Mouse (Mus musculus) stomach, embryonic 16.5 days (tissue): ENCODE data around the gene Ddx23. TPM values are rescaled to one million over a fixed set of nuclear protein-coding genes. Genes with fewer than 3 reads are reported as not detected.

ENCODE experiments used
- ATAC-seq: fragments of 200-750 bp; cut with Nextera tagmentation; 2 replicates; pipeline ENCODE4 v1.8.0; 2017; ENCODE audit warnings: moderate number of reproducible peaks, moderate TSS enrichment; ENCODE audit not compliant: insufficient read depth, low FRiP score
- H3K27ac ChIP-seq: fragments of 300-500 bp; sonication (generic); 2 replicates; pipeline ENCODE4 v1.5.1; 2014; ENCODE audit warnings: low read length
- H3K27me3 ChIP-seq: fragments of 300-500 bp; sonication (generic); 2 replicates; pipeline ENCODE4 v1.6.1; 2014; ENCODE audit warnings: low read length, control low read depth, mixed read lengths; ENCODE audit not compliant: control insufficient read depth, insufficient read depth
- H3K36me3 ChIP-seq: fragments of 300-500 bp; sonication (generic); 2 replicates; pipeline ENCODE4 v1.6.1; 2014; ENCODE audit warnings: low read length; ENCODE audit not compliant: control insufficient read depth, insufficient read depth
- H3K4me1 ChIP-seq: fragments of 300-500 bp; sonication (generic); 2 replicates; pipeline ENCODE4 v1.6.1; 2014; ENCODE audit warnings: low read length, control low read depth, mixed read lengths; ENCODE audit not compliant: control insufficient read depth, insufficient read depth
- H3K4me2 ChIP-seq: fragments of 300-500 bp; sonication (generic); 2 replicates; pipeline ENCODE4 v1.6.1; 2014; ENCODE audit warnings: low read depth, low read length, mixed read lengths
- H3K4me3 ChIP-seq: fragments of 300-500 bp; sonication (generic); replicated peaks from 2 replicates; pipeline ENCODE4 v1.5.1; 2014; ENCODE audit warnings: mild to moderate bottlenecking, low read length
- H3K9ac ChIP-seq: fragments of 300-500 bp; sonication (generic); 2 replicates; pipeline ENCODE4 v1.6.1; 2014; ENCODE audit warnings: low read length
- H3K9me3 ChIP-seq: fragments of 300-500 bp; sonication (generic); replicated peaks from 2 replicates; pipeline ENCODE4 v1.6.1; 2016; ENCODE audit warnings: low read length, control low read depth; ENCODE audit not compliant: control insufficient read depth
- WGBS: fragments of 180-500 bp; shearing (Covaris S2); extraction: QIAGEN DNeasy Blood & Tissue Kit; methylation state at CpG from one replicate; pipeline ENCODE4 v1.1.7; 2014; 5-methylcytosine and 5-hydroxymethylcytosine counted together
- polyA plus RNA-seq: library from polyadenylated mRNA; unstranded; fragments of >200 nt; fragmentation: Nextera tagmentation; extraction: Ambion mirVana; gene quantifications from 2 replicates; pipeline ENCODE4 v1.2.1, GENCODE M21; 2015

Gene Ddx23
- polyA plus RNA-seq, 1 experiment from 2014 or later = 18.6 TPM

- WGBS = 4% methylated on average over 9 of the region's 9 CpGs
- Histone ChIP-seq H3K27ac (no peak overlapping the region), H3K36me3 (no peaks in the 10 kb centered on the region), H3K4me1 (peaks cover 12% of the 10 kb centered on the region), H3K9me3 (no peaks in the 10 kb centered on the region), H3K4me2 (peak overlapping the region; percentile 83), H3K4me3 (peak overlapping the region; percentile 41), H3K9ac (no peak overlapping the region), H3K27me3 (peaks cover 37% of the 10 kb centered on the region)
- ATAC-seq = no peak
Measured at GRCm38 (mm10) chr15:98676471-98676870, 13.8 kb upstream of the Ddx23 start.

DNA sequence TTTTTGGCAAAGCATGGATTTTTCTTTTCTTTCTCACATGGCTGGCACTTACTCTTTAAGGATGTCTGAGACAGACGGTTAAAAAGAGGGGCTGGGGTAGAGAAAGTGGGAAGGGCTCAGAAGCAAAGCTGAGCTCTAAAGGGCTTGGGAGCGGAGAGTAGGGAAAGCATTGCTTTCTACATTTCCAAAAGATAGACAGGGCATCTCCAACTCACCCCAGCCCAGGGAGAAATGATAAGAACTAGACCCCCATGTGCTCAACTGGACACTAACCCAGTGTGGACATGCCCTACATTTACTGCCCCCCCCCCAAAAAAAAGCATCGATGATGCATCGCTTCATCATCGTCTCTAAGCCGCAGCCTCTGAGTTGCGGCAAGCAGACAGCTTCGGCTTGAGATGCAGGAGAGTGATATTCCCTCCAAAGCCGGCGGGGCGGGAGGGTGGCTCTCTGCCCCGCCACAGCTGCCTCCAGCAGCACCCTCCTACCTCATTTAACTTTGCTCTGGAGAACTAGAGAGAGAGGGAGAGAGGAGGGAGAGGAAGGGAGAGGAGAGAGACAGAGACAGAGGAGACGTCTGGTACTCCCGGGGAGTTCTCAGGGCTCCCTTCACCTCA, 13.0 kb upstream of the Ddx23 start:
- no peaks in the 10 kb centered on the region for H3K36me3 ChIP-seq
- 7% methylated on average over 14 of the region's 14 CpGs for WGBS
- H3K4me1 ChIP-seq = peaks cover 12% of the 10 kb centered on the region
- no peak overlapping the region for H3K27ac ChIP-seq
- peak overlapping the region; percentile 43; the same call in 1 of the 2 replicates for H3K9ac ChIP-seq
- H3K4me2 ChIP-seq = peak overlapping the region; percentile 83; the same call in 1 of the 2 replicates
- H3K27me3 ChIP-seq = peaks cover 37% of the 10 kb centered on the region
- no peak for ATAC-seq
- H3K9me3 ChIP-seq = no peaks in the 10 kb centered on the region
- peak overlapping the region; percentile 17; the same call in 1 of the 2 replicates for H3K4me3 ChIP-seq

GRCm38 (mm10) chr15:98674994-98675545, 12.4 kb upstream of the Ddx23 start:
- Histone ChIP-seq H3K4me3 (no peak overlapping the region), H3K27ac (no peak overlapping the region), H3K9me3 (no peaks in the 10 kb centered on the region), H3K27me3 (peaks cover 37% of the 10 kb centered on the region), H3K36me3 (no peaks in the 10 kb centered on the region), H3K9ac (peak overlapping the region; percentile 43; the same call in 1 of the 2 replicates), H3K4me1 (peaks cover 12% of the 10 kb centered on the region), H3K4me2 (no peak overlapping the region)
- ATAC-seq = no peak
- WGBS = 23% methylated on average over 11 of the region's 11 CpGs

DNA sequence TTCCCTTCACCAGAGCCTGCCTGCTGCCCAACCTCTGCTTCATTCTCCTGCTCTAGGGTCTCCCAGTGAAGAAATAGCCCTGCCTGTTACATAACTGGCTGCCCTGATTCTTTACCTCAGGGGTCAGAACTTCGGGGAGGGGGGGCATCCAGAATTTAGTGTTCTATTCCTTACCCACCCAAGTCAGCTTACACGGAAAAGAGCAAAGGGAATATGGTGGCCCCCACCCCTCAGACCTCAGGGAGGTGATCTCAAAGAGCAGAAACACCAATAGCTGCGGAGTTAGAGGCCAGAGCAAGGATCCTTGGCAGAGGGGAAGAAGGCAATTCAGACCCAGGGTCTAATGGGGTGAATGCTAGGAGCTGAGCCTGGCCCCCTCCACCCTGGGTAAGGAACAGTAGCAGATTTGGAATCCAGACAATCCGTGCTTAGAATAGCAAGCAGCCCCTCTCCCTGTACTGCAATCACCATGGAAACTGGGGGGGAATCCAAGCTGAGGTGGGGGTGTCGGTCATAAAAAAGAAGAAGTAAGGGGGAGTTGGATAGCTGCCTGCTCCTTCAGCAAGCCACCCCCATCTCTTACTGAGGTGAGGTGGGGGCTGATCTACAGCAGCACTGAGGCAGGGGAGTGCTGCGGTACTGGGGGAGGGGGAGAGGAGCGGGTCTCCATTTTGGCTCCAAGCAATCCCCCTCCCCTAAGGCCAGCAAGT, 11.7 kb upstream of the Ddx23 start:
- no peaks in the 10 kb centered on the region for H3K9me3 ChIP-seq
- WGBS = 46% methylated on average over 7 of the region's 7 CpGs
- no peak for ATAC-seq
- H3K36me3 ChIP-seq = no peaks in the 10 kb centered on the region
- H3K4me3 ChIP-seq = no peak overlapping the region
- no peak overlapping the region for H3K4me2 ChIP-seq
- peaks cover 37% of the 10 kb centered on the region for H3K27me3 ChIP-seq
- H3K27ac ChIP-seq = no peak overlapping the region
- peaks cover 12% of the 10 kb centered on the region for H3K4me1 ChIP-seq
- H3K9ac ChIP-seq = no peak overlapping the region

GRCm38 (mm10) chr15:98673732-98674131, 11.0 kb upstream of the Ddx23 start:
- no peak overlapping the region for H3K9ac ChIP-seq
- no peaks in the 10 kb centered on the region for H3K36me3 ChIP-seq
- H3K4me2 ChIP-seq = no peak overlapping the region
- H3K27ac ChIP-seq = no peak overlapping the region
- no peak for ATAC-seq
- H3K4me1 ChIP-seq = peaks cover 12% of the 10 kb centered on the region
- H3K27me3 ChIP-seq = peaks cover 37% of the 10 kb centered on the region
- no peaks in the 10 kb centered on the region for H3K9me3 ChIP-seq
- WGBS = 76% methylated on average over 7 of the region's 7 CpGs
- H3K4me3 ChIP-seq = no peak overlapping the region

- H3K9ac ChIP-seq = no peak overlapping the region
- 55% methylated on average over 4 of the region's 4 CpGs for WGBS
Measured at GRCm38 (mm10) chr15:98672592-98672991, 9.9 kb upstream of the Ddx23 start.

DNA sequence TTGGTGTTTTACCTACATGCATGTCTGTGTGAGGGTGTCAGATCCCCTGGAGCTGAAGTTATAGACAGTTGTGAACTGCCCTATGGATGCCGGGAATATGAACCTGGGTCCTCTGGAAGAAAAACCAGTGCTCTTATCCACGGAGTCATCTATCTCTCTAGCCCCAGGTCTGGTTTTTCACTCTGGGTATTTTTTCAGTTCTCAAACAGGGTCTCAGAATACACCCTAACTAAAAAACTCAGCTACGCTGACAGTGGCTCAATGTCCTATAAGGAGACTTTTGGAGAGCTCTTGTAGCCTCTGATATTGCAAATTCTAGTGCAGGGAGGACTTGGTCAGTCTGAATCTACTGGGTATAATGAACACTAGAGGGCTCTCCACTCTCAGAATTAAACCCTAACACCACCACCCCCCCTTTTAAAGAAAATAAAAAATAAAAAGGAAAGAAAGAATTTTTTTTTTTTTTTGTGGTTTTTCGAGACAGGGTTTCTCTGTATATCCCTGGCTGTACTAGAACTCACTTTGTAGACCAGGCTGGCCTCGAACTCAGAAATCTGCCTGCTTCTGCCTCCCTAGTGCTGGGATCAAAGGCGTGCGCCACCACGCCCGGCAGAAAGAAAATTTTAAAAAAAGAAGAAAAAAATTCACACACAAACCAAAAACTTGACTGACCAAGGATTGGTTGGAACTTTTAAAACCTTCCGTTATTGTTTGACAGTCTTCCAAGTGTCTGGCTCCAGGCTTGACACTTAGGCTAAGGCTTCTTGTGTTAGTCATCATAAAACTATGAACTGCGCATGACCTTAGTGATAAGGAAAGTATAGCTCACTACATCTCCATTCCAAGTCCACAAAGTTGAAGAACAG, 1.6 kb upstream of the Ddx23 start:
- Histone ChIP-seq H3K27me3 (no peaks in the 10 kb centered on the region), H3K9ac (no peak overlapping the region), H3K4me1 (no peaks in the 10 kb centered on the region), H3K4me2 (no peak overlapping the region), H3K27ac (no peak overlapping the region), H3K4me3 (no peak overlapping the region), H3K9me3 (no peaks in the 10 kb centered on the region), H3K36me3 (no peaks in the 10 kb centered on the region)
- WGBS = 76% methylated on average over 11 of the region's 11 CpGs
- no peak for ATAC-seq

More at GRCm38 (mm10) chr15:98672592-98672991, 9.9 kb upstream of the Ddx23 start:
- peaks cover 33% of the 10 kb centered on the region for H3K27me3 ChIP-seq
- no peak overlapping the region for H3K4me2 ChIP-seq
- no peak overlapping the region for H3K27ac ChIP-seq
- no peak for ATAC-seq
- no peaks in the 10 kb centered on the region for H3K9me3 ChIP-seq
- no peak overlapping the region for H3K4me3 ChIP-seq
- H3K4me1 ChIP-seq = peaks cover 12% of the 10 kb centered on the region
- no peaks in the 10 kb centered on the region for H3K36me3 ChIP-seq

- H3K4me2 ChIP-seq = peak overlapping the region; percentile 68
- no peaks in the 10 kb centered on the region for H3K4me1 ChIP-seq
- H3K9me3 ChIP-seq = no peaks in the 10 kb centered on the region
- H3K27me3 ChIP-seq = no peaks in the 10 kb centered on the region
- H3K36me3 ChIP-seq = peaks cover 12% of the 10 kb centered on the region
- peak overlapping the region; percentile 94 for H3K9ac ChIP-seq
- no peak for ATAC-seq
- H3K27ac ChIP-seq = peak overlapping the region; percentile 90
- whole genome bisulfite sequencing = under 1% methylated on average over 14 of the region's 14 CpGs
- peak overlapping the region; percentile 76 for H3K4me3 ChIP-seq
Measured at GRCm38 (mm10) chr15:98662198-98662566, 512 bp downstream of the Ddx23 start.
